Mouse (Mus musculus) c-Kit-negative CD71-positive TER-119-positive erythroid progenitor cells, embryonic 14.5 days (primary cell): Measurements from ENCODE around the gene Tor4a.

ENCODE experiments used
- DNase-seq: peaks from one replicate; pipeline ENCODE4 v3.0.0-alpha.2; 2013; ENCODE audit warnings: low read depth, low spot score

The Tor4a gene

DNA sequence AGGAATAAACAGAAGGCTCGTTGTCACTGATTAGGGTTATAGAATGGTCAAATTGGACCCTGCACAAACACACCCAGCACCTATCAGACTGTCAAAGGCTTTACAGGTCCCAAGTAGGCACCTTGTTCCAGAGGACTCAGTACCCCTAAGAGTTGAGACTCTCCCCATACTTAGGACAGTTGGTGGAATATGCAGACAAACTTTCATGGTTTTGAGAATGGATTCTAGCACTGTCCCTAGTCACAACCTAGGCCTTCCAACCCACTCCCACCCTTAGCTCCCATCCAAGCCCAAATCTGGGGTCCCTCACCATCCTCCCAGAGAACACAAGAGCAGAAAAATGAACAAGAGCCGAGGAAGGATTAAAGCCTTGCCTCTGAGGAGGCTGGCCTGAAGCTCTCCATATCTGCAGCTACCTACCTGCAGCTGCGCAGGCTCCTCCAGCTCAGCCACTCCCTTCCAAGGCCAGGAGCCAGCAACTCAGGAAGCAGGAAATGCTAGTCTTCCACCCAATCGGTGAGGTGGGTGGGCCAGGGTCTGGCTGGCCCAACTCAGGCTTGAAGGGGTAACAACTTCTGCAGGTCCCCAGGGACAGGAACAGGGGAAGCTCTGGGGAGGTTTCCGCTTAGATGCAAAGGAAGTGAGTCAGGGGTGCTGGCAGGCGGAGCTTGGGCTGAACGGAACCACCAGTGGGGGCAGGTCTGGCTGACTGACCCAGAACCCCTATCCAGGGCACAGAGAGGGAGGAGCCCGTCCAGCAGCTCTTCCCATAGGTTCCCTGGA, at the start of gene Tor4a:
TSS of gene Tor4a (minus strand) at position 715 of the 783 bp plus-strand sequence.
- DNase-seq: no peak

GRCm38 (mm10) chr2:25244144-25244543, 47.5 kb upstream of the Tor4a start:
- no peak for DNase-seq

DNA sequence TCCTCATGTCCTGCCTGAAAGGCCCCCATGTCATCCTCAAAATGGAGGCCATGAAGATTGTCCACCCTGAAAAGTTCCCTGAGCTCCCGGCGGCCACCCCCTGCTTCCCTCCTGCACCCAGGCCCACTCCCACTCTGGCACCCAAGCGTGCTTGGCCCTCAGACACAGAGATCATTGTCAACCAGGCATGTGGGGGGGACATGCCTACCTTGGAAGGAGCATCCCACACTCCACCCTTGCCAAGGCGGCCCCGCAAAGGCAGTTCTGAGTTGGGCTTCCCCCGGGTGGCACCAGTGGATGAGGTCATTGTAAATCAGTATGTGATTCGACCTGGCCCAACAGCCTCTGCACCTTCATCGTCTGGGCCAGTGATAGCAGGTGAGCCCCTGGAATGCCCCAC, 46.7 kb upstream of the Tor4a start:
- no peak for DNase-seq

DNA sequence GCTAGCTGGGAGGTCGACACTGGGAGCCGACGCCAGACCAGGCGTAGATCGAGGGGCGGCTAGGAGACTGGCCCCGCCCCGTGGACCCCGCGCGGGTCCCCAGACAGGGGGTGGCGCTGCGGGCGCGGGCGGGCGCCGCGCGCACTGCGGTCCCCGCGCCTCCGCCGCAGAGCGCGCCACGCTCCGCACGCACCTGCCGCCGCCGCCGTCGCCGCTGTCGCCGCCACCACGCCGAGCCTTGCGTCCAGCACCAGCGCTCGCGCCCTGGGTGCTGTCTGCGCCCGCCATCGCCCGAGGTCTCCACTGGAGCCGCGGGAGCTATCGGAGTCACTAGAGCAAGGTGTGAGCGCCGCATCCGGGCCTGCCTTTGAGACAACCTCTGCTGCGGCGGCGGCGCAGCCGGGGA, 45.4 kb upstream of the Tor4a start, which contains the start of the genes Rnf208 and Cysrt1:
TSS of gene Rnf208 (plus strand) at position 155 of the 406 bp plus-strand sequence.
TSS of gene Cysrt1 (minus strand) at position 352 of the 406 bp plus-strand sequence.
- DNase-seq: no peak

GRCm38 (mm10) chr2:25241438-25241775, 44.7 kb upstream of the Tor4a start:
- DNase-seq: no peak

DNA sequence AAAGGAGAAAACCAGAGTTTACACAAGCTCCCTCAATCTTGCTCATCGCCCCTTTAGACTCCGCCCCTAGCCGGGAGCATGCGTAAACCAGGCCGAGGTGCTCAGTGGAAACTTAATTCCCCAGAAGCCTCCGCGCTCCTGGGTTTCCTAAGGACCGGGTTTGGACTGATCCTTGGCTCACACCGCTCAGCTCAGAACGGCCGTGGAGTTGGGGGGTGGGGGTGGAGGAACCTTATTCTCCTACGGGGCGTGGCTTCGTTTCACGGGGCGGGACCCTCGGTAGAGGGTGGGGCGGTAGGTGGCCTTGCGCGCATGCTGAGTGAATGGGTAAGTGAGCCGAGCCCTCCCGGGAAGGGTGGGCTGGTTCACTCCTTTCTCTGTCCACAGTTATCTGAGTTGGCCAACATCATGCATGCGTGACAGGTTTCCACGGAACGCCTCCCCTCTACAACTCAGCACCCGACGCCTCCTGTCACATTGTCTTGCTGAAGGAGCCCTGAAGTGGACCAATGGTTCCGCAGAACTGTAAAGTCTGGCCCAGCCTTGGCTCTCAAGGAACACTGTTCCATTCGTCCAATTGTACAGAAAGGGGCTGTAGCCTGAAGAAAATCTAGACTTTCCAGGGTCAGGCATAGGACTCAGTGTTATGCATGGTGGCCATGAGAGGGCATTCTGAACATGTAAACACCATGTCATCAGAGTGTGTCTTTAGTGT, 44.2 kb upstream of the Tor4a start:
- no peak for DNase-seq

GRCm38 (mm10) chr2:25240310-25240709, 43.6 kb upstream of the Tor4a start:
- DNase-seq: no peak

- DNase-seq: no peak
Observed at GRCm38 (mm10) chr2:25239766-25240165, 43.1 kb upstream of the Tor4a start.

DNA sequence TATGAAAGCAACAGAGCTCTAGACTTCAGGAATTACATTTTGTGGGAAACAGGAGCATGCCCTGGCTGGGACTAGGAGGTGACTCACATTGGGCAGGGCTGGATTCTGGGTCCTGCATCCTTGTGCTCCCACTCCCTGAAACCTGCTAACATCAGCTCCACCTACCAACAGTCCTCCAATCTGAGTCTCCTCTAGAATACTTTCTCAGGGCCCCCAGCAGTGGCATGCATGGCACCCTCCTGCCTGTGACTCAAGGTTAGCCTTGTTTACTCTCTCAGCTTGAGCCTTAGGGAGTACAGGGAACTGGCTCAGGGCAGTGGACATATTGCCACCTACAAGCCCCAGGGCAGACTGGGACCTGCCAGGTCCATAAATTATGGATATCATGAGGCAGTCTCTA, 41.4 kb upstream of the Tor4a start:
- DNase-seq: no peak

GRCm38 (mm10) chr2:25237522-25237921, 40.8 kb upstream of the Tor4a start:
- DNase-seq: no peak

DNA sequence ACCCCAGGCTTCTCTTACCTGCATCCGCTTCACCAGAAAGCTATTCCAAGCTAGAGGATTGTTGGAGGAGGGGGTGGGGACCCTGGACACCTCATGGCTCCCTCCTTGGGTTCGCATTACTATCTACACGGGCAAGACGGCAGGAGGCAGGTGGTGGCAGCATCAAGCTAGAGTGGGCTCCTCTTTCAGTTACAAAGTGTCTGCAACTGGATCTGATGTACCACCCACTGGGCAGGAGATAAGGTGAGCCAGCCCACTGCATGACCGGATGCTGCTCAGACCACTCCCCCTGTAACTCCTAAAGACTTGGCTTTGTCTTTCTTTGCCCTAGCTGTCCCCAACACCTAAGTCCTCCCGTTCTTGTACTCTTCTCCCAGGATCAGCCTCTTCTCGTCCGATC, 39.9 kb upstream of the Tor4a start, which contains the start of gene Rnf224:
TSS of gene Rnf224 (minus strand) at position 174 of the 400 bp plus-strand sequence.
- DNase-seq: no peak

DNA sequence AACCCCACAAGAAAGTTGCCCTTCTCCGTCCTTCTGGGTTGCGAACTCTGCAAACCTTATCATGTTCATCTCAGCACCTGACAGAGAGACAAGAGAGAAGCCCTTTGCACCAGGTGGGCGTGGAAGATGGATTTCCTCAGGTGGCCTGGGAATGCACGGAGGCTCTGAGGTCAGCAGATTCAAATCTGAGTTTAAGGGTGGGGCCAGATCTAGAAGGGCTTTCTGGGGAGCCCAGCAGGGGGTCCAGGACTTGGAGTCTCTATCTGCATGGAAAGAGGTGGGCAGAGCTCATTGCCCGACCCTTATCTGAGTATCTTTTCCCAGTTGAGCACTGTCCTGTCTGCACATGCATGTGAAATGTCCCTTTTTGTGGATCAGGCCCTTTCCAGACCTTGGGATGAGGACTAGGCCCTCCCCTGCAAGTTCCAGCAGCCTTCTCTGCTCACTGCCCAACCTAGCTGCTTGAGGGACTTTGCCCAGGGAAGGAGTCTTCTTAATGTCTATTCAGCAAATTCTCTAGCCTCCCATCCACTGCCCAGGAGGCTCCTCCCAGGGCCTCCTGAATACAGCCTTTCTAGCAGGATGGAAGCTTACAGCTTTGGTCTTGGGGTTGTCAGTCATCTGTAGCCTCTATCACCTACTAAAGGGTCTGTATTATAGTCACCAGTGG, 38.0 kb upstream of the Tor4a start:
- no peak for DNase-seq

DNA sequence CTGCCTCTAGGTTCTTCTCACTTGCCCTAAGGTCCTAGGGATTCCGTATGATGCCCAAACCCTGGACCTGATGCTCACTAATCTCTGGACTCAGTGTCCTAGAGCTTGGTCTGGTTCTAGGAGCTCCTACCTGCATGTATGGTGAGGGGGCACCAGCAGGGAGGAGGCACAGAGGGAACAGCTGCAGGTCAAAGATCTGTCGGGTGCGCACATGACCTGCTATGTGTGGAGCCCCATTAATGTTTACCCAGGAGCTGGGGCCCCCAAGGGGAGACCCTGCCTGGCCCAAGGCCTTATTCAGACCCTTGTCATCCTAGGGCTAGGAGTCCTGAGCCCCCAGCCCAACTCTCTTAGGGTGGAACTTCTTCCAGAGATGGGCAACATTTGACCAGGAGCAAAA, 37.4 kb upstream of the Tor4a start, which contains the start of gene Slc34a3:
TSS of gene Slc34a3 (minus strand) at position 315 of the 400 bp plus-strand sequence.
- DNase-seq: no peak

- no peak for DNase-seq
Observed at GRCm38 (mm10) chr2:25233421-25233820, 36.7 kb upstream of the Tor4a start.

GRCm38 (mm10) chr2:25231038-25231437, 34.4 kb upstream of the Tor4a start:
- DNase-seq: no peak

GRCm38 (mm10) chr2:25230581-25230980, 33.9 kb upstream of the Tor4a start:
- no peak for DNase-seq

GRCm38 (mm10) chr2:25229582-25229981, 32.9 kb upstream of the Tor4a start:
- DNase-seq: no peak

DNA sequence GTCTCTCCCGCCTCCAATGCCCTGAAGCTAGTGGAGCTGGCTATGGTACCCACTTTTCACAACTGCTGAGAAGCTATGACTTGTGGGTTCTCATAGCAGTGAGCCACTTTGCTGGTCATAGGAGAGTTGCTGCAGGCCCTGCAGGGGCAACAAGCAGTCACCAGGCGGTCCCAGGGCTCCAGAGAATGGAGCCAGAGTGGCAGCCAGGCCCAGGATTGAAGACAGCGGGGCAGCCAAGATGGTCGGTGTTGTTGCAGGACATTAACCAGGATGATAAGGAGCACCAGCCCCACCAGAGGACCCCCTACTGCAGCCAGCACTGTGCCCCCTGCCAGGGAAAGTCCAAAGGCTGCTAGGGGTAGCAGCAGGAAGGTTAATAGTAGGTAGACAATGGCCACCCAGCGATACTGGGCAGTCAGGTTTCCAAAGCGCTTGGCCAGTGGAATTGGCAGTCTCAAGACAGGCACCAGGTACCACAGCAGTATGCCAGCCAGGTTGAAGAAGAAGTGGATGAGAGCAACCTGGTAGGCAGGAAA, 32.4 kb upstream of the Tor4a start:
- no peak for DNase-seq

GRCm38 (mm10) chr2:25228431-25228889, 31.8 kb upstream of the Tor4a start:
- peak; percentile 81 for DNase-seq

GRCm38 (mm10) chr2:25227406-25227805, 30.7 kb upstream of the Tor4a start:
- DNase-seq: no peak

GRCm38 (mm10) chr2:25226864-25227263, 30.2 kb upstream of the Tor4a start:
- DNase-seq: no peak
